Comparison of ENCODE assay signal across 14 mouse cellular contexts in genomic region chr1:193572827-193573226, GRCm38 (mm10).
"Had no signal": no experiment of that assay in that cellular context is flagged by ENCODE, and none has a peak within 500 bp of the region (broad histone marks: within the 10 kb centered on the region; RNA-seq: fewer than 3 reads in every experiment).

No protein-coding gene starts in this region.

- H3K4me3 ChIP-seq: neural tube, embryonic 15.5 days; stomach, embryonic 15.5 days had no signal

- H3K9me3 ChIP-seq: neural tube, embryonic 15.5 days; stomach, embryonic 15.5 days had no signal

- H3K27me3 ChIP-seq: neural tube, embryonic 15.5 days; stomach, embryonic 15.5 days had no signal

- H3K27ac ChIP-seq: neural tube, embryonic 15.5 days; stomach, embryonic 15.5 days had no signal

- H3K36me3 ChIP-seq: neural tube, embryonic 15.5 days; stomach, embryonic 15.5 days had no signal

- H3K9ac ChIP-seq: neural tube, embryonic 15.5 days; stomach, embryonic 15.5 days had no signal

- DNase-seq: retina, postnatal 1 day; right cerebral cortex, adult 18-20 months; right cerebral cortex, postnatal 14 days; right cerebral cortex, postnatal 25 days; right cerebral cortex, postnatal 4 days; spleen, adult 18-20 months; thymus, adult 18-20 months; thymus, adult 2 months; thymus, postnatal 14 days; thymus, postnatal 25 days; thymus, postnatal 36 days; thymus, postnatal 4 days had no signal

- H3K4me2 ChIP-seq: neural tube, embryonic 15.5 days; stomach, embryonic 15.5 days had no signal
